In genomic region chr5:81218500-81219057, GRCm38 (mm10) we compare ENCODE assay signal across 19 mouse cellular contexts.
A peak's percentile ranks its signal among the peaks of the same experiment; 100 is the strongest.
DNase-seq lines count a peak whose midpoint lies in the region; ATAC-seq lines count a peak whose summit lies in the region.
"Had no signal": no experiment of that assay in that cellular context is flagged by ENCODE, and none has a peak within 500 bp of the region (broad histone marks: within the 10 kb centered on the region; RNA-seq: fewer than 3 reads in every experiment).

No protein-coding gene starts in this region.

- H3K36me3 ChIP-seq in midbrain, embryonic 11.5 days (ENCODE audit: control insufficient read depth, insufficient read depth, low read length): no peaks in the 10 kb centered on the region
- H3K36me3 ChIP-seq in midbrain, embryonic 10.5 days: no peaks in the 10 kb centered on the region
- H3K36me3 ChIP-seq in limb, embryonic 15.5 days: no peaks in the 10 kb centered on the region
- H3K36me3 ChIP-seq in neural tube, embryonic 15.5 days: no peaks in the 10 kb centered on the region
- H3K36me3 ChIP-seq: embryonic facial prominence, embryonic 15.5 days; G1E had no signal

- H3K4me1 ChIP-seq in midbrain, embryonic 11.5 days (ENCODE audit: control insufficient read depth, insufficient read depth, low read length): 0 out of 2 replicates have a peak, but pooled peaks cover 2% of the 10 kb centered on the region
- peaks cover 5% of the 10 kb centered on the region for H3K4me1 ChIP-seq in midbrain, embryonic 10.5 days
- no peaks in the 10 kb centered on the region for H3K4me1 ChIP-seq in limb, embryonic 15.5 days
- H3K4me1 ChIP-seq in neural tube, embryonic 15.5 days: peaks cover 5% of the 10 kb centered on the region; the same call in 1 of the 2 replicates
- H3K4me1 ChIP-seq: embryonic facial prominence, embryonic 15.5 days had no signal

- WGBS in midbrain, embryonic 11.5 days: 44% methylated on average over 2 of the region's 2 CpGs
- WGBS in midbrain, embryonic 10.5 days: 60% methylated on average over 2 of the region's 2 CpGs
- WGBS in limb, embryonic 15.5 days: 54% methylated on average over 2 of the region's 2 CpGs
- 29% methylated on average over 2 of the region's 2 CpGs for WGBS in neural tube, embryonic 15.5 days

- no peak overlapping the region for H3K27ac ChIP-seq in midbrain, embryonic 11.5 days (ENCODE audit: low read depth, low read length)
- H3K27ac ChIP-seq in midbrain, embryonic 10.5 days (replicated peaks): no peak overlapping the region
- H3K27ac ChIP-seq in limb, embryonic 15.5 days: peak overlapping the region; percentile 54; the same call in 1 of the 2 replicates
- no peak overlapping the region for H3K27ac ChIP-seq in neural tube, embryonic 15.5 days (replicated peaks)
- H3K27ac ChIP-seq: embryonic facial prominence, embryonic 15.5 days had no signal

- H3K4me3 ChIP-seq in midbrain, embryonic 11.5 days (ENCODE audit: low read depth, low read length): no peak overlapping the region
- no peak overlapping the region for H3K4me3 ChIP-seq in midbrain, embryonic 10.5 days
- H3K4me3 ChIP-seq in limb, embryonic 15.5 days: no peak overlapping the region
- no peak overlapping the region for H3K4me3 ChIP-seq in neural tube, embryonic 15.5 days (replicated peaks)
- H3K4me3 ChIP-seq: embryonic facial prominence, embryonic 15.5 days had no signal

- no peak overlapping the region for H3K9ac ChIP-seq in midbrain, embryonic 11.5 days (ENCODE audit: low read length)
- H3K9ac ChIP-seq in limb, embryonic 15.5 days: no peak overlapping the region
- H3K9ac ChIP-seq in neural tube, embryonic 15.5 days (replicated peaks): no peak overlapping the region
- H3K9ac ChIP-seq: embryonic facial prominence, embryonic 15.5 days had no signal

- DNase-seq in midbrain, embryonic 11.5 days (ENCODE audit: low spot score, missing footprints): no peak
- no peak for DNase-seq in midbrain, embryonic 10.5 days (ENCODE audit: low spot score)
- peak; percentile 26 for DNase-seq in forelimb bud, embryonic 11.5 days (ENCODE audit: low read depth, low spot score)
- no peak for DNase-seq in kidney, adult 8-10 months
- DNase-seq in right cerebral cortex, postnatal 25 days: no peak
- no peak for DNase-seq in layer of hippocampus, adult 9-10 months (ENCODE audit: low spot score)
- DNase-seq: adrenal gland, postnatal 10 days; cerebellum, postnatal 14 days; heart, adult 11 months; kidney, postnatal 4 days; layer of hippocampus, postnatal 36 days; left cerebral cortex, postnatal 4 days; lung, adult 2 months; right cerebral cortex, postnatal 14 days; thymus, adult 18-20 months had no signal

- H3K4me2 ChIP-seq in midbrain, embryonic 11.5 days: no peak overlapping the region
- no peak overlapping the region for H3K4me2 ChIP-seq in limb, embryonic 15.5 days
- H3K4me2 ChIP-seq in neural tube, embryonic 15.5 days: no peak overlapping the region
- H3K4me2 ChIP-seq: embryonic facial prominence, embryonic 15.5 days had no signal

- peak; percentile 85 for ATAC-seq in midbrain, embryonic 11.5 days (ENCODE audit: low FRiP score)
- no peak for ATAC-seq in limb, embryonic 15.5 days (ENCODE audit: insufficient number of reproducible peaks, low FRiP score, low TSS enrichment, low read depth)
- peak; percentile 63 for ATAC-seq in neural tube, embryonic 15.5 days (ENCODE audit: low FRiP score)

- H3K27me3 ChIP-seq in midbrain, embryonic 11.5 days (ENCODE audit: control insufficient read depth, insufficient read depth, low read length): no peaks in the 10 kb centered on the region
- H3K27me3 ChIP-seq in midbrain, embryonic 10.5 days (ENCODE audit: low read depth, poor library complexity, severe bottlenecking): no peaks in the 10 kb centered on the region
- no peaks in the 10 kb centered on the region for H3K27me3 ChIP-seq in limb, embryonic 15.5 days
- H3K27me3 ChIP-seq in neural tube, embryonic 15.5 days (replicated peaks): no peaks in the 10 kb centered on the region
- H3K27me3 ChIP-seq: embryonic facial prominence, embryonic 15.5 days had no signal

- H3K9me3 ChIP-seq in midbrain, embryonic 11.5 days (ENCODE audit: control insufficient read depth, low read length): no peaks in the 10 kb centered on the region
- H3K9me3 ChIP-seq in midbrain, embryonic 10.5 days (replicated peaks): no peaks in the 10 kb centered on the region
- H3K9me3 ChIP-seq in limb, embryonic 15.5 days: no peaks in the 10 kb centered on the region
- H3K9me3 ChIP-seq in neural tube, embryonic 15.5 days (replicated peaks): no peaks in the 10 kb centered on the region
- H3K9me3 ChIP-seq: embryonic facial prominence, embryonic 15.5 days had no signal
